Mouse (Mus musculus): ENCODE results near the gene Hsp90ab1.
A peak's percentile ranks its signal among the peaks of the same experiment; 100 is the strongest.

Gene Hsp90ab1

DNA sequence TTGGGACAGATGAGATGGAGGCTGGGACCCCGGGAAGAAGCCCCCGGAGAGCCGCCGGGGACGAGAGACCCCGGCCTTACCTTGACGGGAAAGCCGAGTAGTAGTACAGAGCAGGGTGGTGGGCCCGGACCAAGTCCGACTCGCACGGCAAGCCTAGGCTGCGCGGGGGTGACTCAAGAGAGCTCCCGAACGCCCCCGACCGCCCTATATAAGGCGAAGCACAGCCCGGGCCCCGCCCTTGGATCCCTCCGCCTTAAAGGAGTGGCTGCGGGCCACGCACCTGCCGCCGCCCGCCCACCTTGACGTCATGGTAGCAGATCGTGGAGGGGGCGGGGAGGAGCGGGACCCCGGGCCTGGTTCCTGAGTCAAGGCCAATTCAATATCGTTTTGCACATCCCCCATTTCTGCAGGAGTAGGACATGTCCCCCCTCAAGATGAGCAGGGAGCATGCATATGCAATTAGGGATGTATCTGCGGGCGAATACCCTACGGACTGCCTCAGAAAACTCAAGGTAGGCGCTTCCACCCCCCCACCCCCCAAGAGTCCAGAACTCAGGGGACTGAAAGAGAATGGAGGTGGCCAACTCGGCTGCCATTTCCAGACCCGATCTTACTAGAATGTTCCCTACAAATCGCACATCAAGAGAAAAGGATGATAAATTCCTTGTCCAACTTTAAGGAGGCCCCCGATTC lies at the start of gene Hsp90ab1:
TSS of gene Hsp90ab1 (minus strand) at position 185 of the 693 bp plus-strand sequence.
- peak; percentile 80 for DNase-seq (ENCODE audit: extremely low spot score, low read depth, low spot score)

GRCm38 (mm10) chr17:45619386-45620256 lies 46.5 kb upstream of the Hsp90ab1 start:
- no peak for DNase-seq (ENCODE audit: extremely low spot score, low read depth, low spot score)

DNA sequence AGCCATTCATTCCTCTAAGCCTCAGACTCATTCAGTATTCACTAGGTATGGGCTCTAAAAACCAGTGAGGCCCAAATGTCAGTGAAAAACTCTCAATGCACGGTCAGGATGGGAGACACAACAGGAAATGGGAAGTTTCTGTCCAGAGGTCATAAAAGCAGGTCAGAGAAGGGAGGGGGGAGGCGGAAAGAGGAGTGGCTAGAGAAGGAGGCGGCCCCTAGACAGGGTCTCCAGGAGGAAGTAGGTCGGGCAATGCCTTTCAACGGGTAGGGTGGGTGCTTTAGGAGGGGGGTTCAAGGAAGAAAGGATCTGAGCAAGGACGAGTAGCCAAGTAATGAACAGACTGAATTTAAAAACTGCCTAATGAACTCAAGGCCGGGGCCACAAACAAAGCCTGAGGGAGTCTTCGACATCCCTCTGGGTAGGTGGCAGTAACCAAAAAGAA lies 45.9 kb upstream of the Hsp90ab1 start:
- no peak for DNase-seq (ENCODE audit: extremely low spot score, low read depth, low spot score)

DNA sequence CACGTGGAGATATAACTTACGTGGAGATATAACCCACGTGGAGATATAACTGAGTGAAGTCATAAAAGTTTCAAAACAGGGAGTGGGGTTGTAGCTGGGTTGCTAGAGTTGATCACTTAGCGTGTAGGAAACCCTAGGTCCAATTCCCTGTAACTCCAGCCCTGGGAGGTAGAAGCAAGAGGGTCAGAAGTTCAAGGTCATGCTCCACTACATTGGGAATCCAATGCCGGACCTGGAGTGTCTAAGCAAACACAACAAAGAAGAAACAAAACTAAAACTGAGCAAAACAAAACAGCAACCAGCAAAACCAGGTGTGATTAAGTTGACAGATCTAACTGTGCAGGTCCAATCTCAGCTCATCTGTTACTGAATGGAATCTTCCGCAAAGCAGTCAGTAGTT lies 44.6 kb upstream of the Hsp90ab1 start:
- no peak for DNase-seq (ENCODE audit: extremely low spot score, low read depth, low spot score)

DNA sequence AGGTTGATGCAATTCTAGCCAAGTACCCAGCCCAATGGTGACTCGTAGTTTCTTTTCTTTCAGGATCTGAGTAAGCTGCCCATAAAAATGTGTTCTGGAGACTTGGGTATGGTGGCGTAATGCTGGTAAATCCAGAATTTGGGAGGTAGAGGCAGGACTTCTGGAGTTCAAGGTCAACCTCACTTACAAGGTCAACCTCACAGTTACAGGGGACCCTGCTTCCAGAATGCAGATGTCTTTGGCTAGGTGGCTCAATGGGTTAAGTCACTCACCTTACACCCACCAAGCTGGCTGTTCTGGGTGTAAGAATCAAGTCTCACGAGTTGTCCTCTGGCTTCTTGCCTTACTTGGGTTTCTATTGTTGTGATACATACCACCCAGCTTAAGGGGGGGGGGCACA lies 43.6 kb upstream of the Hsp90ab1 start:
- no peak for DNase-seq (ENCODE audit: extremely low spot score, low read depth, low spot score)

- DNase-seq (ENCODE audit: extremely low spot score, low read depth, low spot score): no peak
Measured at GRCm38 (mm10) chr17:45616046-45616650, 43.1 kb upstream of the Hsp90ab1 start.

GRCm38 (mm10) chr17:45612921-45613320 lies 39.9 kb upstream of the Hsp90ab1 start:
- no peak for DNase-seq (ENCODE audit: extremely low spot score, low read depth, low spot score)

DNA sequence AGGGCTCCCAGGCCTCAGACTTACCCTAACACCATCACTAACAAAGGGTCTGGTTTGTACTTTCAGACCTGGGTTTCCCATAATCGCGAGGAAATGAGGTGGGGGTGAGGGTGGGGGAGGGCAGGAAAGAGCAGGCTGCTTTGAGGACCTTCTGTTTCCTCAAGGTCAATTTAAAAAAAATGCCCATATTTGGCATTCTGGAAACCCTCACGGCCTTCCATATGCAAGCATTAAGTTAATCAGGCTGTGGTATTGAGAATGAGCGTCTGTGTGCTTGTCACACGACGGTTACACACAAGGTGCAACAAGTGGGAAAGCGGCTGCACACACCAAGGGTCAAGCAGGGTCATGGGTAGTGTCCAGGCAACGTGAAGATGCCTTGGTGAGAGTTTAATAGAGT lies 38.9 kb upstream of the Hsp90ab1 start:
- no peak for DNase-seq (ENCODE audit: extremely low spot score, low read depth, low spot score)

GRCm38 (mm10) chr17:45610144-45610866 lies 37.2 kb upstream of the Hsp90ab1 start:
- DNase-seq (ENCODE audit: extremely low spot score, low read depth, low spot score): no peak

DNA sequence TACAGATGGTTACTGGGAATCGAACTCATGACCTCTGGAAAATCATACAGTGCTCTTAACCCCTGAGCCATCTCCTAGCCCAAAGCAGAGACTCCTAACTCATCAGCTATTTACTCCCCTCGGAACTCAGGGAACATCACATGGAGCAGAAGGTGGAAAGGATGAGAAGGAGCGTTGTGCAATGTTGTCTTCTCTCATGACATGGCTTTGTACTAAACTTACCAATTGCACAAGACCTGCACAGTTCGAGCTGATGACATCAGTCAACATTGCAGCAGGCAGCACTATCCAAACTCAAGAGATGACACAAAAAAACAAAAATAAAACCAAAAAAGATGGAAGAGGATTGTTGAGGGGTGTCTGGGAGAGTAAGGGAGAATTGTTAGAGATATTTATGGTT lies 35.3 kb upstream of the Hsp90ab1 start:
- DNase-seq (ENCODE audit: extremely low spot score, low read depth, low spot score): no peak

DNA sequence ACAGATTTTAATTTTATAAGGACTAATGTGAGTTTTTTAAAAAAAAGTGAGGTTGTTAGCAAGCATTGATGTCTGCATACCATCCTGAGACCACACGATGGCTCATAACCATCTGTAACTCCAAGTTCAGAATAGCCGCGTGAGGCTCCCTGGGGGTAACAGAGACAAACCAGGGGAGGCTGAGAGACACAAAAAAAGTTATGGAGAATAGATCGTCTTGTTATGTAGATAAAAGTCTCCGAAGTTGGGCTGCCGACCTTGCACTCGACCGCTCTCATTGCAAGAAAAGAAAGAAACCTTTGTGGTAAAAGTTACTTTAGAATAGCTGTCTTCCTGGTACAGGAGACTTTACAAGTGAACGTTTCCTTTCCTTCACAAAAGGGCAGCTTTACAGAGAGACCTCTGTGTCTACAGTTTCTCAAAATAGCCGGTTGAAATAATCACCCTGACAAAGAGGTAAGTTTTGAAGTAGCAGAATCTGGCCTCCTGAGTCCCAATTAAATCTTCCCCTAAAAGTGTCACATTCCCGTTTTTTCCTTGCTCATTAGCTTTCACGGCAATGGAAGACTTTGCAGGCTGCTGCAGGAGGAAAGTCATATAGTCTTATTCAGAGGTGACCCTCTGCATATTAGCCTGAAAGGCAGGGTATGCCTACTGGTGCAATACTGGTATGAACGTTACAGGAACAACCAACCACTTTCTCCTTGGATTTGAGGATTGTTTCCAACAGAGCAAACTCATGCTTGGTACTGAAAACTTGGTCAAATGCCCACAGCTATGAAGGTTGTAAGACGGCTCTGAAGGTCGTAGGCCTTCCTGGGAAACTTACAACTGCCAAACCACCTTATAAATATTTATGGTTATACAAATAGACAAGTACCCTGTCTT lies 34.2 kb upstream of the Hsp90ab1 start:
- no peak for DNase-seq (ENCODE audit: extremely low spot score, low read depth, low spot score)

- DNase-seq (ENCODE audit: extremely low spot score, low read depth, low spot score): no peak
Measured at GRCm38 (mm10) chr17:45602984-45603383, 29.9 kb upstream of the Hsp90ab1 start.

- no peak for DNase-seq (ENCODE audit: extremely low spot score, low read depth, low spot score)
Measured at GRCm38 (mm10) chr17:45601877-45602304, 28.8 kb upstream of the Hsp90ab1 start, which contains the start of gene Mymx. TSS of gene Mymx (minus strand) at chr17:45602102.

GRCm38 (mm10) chr17:45601325-45601724 lies 28.3 kb upstream of the Hsp90ab1 start:
- no peak for DNase-seq (ENCODE audit: extremely low spot score, low read depth, low spot score)

- no peak for DNase-seq (ENCODE audit: extremely low spot score, low read depth, low spot score)
Measured at GRCm38 (mm10) chr17:45600267-45600666, 27.2 kb upstream of the Hsp90ab1 start.

DNA sequence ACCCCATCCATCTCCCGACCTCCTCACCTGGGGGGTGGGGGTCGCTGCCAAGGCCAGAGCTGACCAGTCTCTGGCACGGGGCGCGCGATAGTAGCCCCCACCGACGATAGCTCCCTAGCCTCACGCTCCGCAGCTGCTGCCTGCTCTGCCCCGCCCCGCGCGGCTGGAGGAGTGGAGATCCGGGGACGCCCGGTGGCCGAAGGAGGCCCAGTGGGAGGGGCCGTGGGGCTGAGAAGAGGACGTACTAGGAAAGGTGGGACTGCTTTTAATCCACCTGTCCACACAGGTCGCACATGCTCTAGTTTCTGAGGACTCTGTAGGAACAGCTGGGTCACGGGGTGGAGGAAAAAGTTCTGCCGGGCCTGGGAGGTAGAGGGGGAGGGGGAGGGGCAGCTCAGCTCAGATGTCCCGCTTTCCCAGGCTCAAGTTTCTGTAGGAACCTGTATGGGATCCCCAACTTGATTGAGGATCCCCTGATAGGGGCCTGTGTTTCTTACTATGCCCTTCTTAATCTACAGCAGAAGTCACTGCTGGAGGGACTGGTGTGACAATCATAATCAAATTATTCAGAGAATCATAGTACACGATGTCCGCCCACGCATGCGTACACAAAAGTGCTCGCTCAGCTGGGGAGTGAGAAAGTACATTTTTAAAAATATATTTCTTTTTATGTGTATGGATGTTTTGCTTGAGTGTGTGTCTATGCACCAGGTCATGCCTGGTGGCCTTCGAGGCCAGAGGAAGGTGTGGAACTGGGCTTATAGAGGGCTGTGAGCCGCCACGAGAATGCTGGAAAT lies 26.6 kb upstream of the Hsp90ab1 start, which contains the start of gene Slc29a1:
TSS of gene Slc29a1 (minus strand) at position 161 of the 797 bp plus-strand sequence.
- no peak for DNase-seq (ENCODE audit: extremely low spot score, low read depth, low spot score)

DNA sequence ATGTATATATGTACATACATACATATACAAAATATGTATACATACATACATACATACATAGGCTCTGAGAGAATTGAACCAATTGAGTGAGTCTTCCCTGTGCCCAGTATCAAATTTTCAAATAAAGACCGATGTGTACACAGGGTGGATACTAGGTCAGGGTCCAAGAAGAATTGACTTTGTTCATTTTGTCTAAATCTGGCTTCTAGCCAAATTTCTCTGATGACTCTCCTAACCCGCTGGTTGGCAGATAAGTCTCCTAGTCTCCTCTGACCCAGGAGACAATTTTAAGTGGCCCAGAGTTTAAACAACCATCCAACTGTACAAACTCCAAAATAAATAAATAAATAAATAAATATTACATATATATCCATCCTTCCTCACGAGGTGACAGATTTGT lies 25.8 kb upstream of the Hsp90ab1 start:
- DNase-seq (ENCODE audit: extremely low spot score, low read depth, low spot score): no peak

DNA sequence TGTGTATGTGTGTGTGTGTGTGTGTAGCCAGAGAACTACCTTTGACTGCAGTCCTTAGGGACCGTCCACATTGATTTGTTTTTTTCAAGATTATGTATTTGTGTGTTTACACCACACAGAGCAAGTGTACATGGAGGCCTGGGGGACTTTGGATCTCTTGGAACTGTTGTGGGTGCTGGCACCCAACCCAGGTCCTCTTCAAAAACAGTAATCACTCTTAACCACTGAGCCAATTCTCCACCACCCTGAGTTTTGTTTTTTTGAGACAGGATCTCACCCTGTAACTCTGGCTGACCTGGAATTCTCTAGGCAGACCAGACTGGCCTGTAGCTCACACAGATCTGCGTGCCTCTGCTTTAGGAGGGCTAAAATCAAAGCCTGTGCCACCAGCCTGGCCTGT lies 25.3 kb upstream of the Hsp90ab1 start:
- DNase-seq (ENCODE audit: extremely low spot score, low read depth, low spot score): no peak

DNA sequence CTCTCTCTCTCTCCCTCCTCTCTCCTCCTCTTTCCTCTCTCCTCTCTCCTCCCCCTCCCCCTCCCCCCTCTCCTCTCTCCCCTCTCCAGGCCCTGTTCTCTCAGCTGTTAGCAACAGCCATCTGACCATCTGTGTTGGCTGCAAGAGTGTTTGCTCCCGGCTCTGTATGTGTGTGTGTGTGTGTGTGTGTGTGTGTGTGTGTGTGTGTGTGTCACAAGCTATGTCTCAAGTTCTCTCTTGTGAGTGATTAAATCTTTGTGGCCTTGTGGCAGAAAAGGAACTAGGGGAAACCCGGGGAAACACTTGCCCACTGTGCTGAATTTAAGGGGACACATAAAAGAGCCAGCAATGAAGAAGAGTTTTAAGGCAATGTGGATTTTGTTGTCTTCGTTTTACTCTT lies 24.7 kb upstream of the Hsp90ab1 start:
- no peak for DNase-seq (ENCODE audit: extremely low spot score, low read depth, low spot score)

Data from hindlimb bud, embryonic 11.5 days (tissue).